In genomic region chr5:110466531-110467424, GRCm38 (mm10) we compare ENCODE assay signal across 9 mouse cellular contexts. TPM values are rescaled to one million over a fixed set of nuclear protein-coding genes. Genes with fewer than 3 reads are reported as not detected.
DNase-seq lines count a peak whose midpoint lies in the region; ATAC-seq lines count a peak whose summit lies in the region.
"Had no signal": no experiment of that assay in that cellular context is flagged by ENCODE, and none has a peak within 500 bp of the region (broad histone marks: within the 10 kb centered on the region; RNA-seq: fewer than 3 reads in every experiment).

No protein-coding gene starts in this region.

- ATAC-seq in forebrain, embryonic 12.5 days (ENCODE audit: low FRiP score): peak; percentile 23; the same call in 1 of the 2 replicates
- ATAC-seq in forebrain, embryonic 11.5 days (replicated peaks; ENCODE audit: low FRiP score): no peak
- peak; percentile 69; the same call in 1 of the 2 replicates for ATAC-seq in hindbrain, embryonic 16.5 days

- H3K27me3 ChIP-seq in forebrain, embryonic 12.5 days: 0 out of 2 replicates have a peak, but pooled peaks cover 6% of the 10 kb centered on the region
- no peaks in the 10 kb centered on the region for H3K27me3 ChIP-seq in forebrain, embryonic 11.5 days (ENCODE audit: control insufficient read depth, insufficient read depth, low read length)
- no peaks in the 10 kb centered on the region for H3K27me3 ChIP-seq in hindbrain, embryonic 16.5 days (replicated peaks; ENCODE audit: control insufficient read depth, insufficient read depth, low read length)
- H3K27me3 ChIP-seq: liver, embryonic 15.5 days had no signal

- H3K4me3 ChIP-seq in forebrain, embryonic 12.5 days (replicated peaks): no peak overlapping the region
- no peak overlapping the region for H3K4me3 ChIP-seq in forebrain, embryonic 11.5 days (ENCODE audit: low read depth, low read length)
- no peak overlapping the region for H3K4me3 ChIP-seq in hindbrain, embryonic 16.5 days (ENCODE audit: low read length)
- H3K4me3 ChIP-seq: liver, embryonic 15.5 days had no signal

- H3K9ac ChIP-seq in forebrain, embryonic 12.5 days: no peak overlapping the region
- no peak overlapping the region for H3K9ac ChIP-seq in forebrain, embryonic 11.5 days (ENCODE audit: low read length)
- no peak overlapping the region for H3K9ac ChIP-seq in hindbrain, embryonic 16.5 days (ENCODE audit: low read depth, low read length)
- H3K9ac ChIP-seq: liver, embryonic 15.5 days had no signal

- 72% methylated on average over 11 of the region's 11 CpGs for WGBS in forebrain, embryonic 12.5 days
- 79% methylated on average over 11 of the region's 11 CpGs for WGBS in forebrain, embryonic 11.5 days
- WGBS in hindbrain, embryonic 16.5 days: 39% methylated on average over 11 of the region's 11 CpGs

- H3K9me3 ChIP-seq in forebrain, embryonic 12.5 days: no peaks in the 10 kb centered on the region
- no peaks in the 10 kb centered on the region for H3K9me3 ChIP-seq in forebrain, embryonic 11.5 days (ENCODE audit: control insufficient read depth, low read length)
- H3K9me3 ChIP-seq in hindbrain, embryonic 16.5 days (ENCODE audit: control insufficient read depth, low read length): no peaks in the 10 kb centered on the region
- H3K9me3 ChIP-seq: liver, embryonic 15.5 days had no signal

- no peak overlapping the region for H3K4me2 ChIP-seq in forebrain, embryonic 12.5 days
- no peak overlapping the region for H3K4me2 ChIP-seq in forebrain, embryonic 11.5 days (ENCODE audit: low read depth, low read length, severe bottlenecking)
- no peak overlapping the region for H3K4me2 ChIP-seq in hindbrain, embryonic 16.5 days (ENCODE audit: low read length)
- H3K4me2 ChIP-seq: liver, embryonic 15.5 days had no signal

- H3K4me1 ChIP-seq in forebrain, embryonic 12.5 days: peaks cover 9% of the 10 kb centered on the region
- no peaks in the 10 kb centered on the region; the same call in 1 of the 2 replicates for H3K4me1 ChIP-seq in forebrain, embryonic 11.5 days (replicated peaks; ENCODE audit: control insufficient read depth, insufficient read depth, low read length)
- H3K4me1 ChIP-seq in hindbrain, embryonic 16.5 days (ENCODE audit: control insufficient read depth, insufficient read depth, low read depth, low read length): peaks cover 3% of the 10 kb centered on the region
- H3K4me1 ChIP-seq: liver, embryonic 15.5 days had no signal

- H3K27ac ChIP-seq in forebrain, embryonic 12.5 days: no peak overlapping the region
- H3K27ac ChIP-seq in forebrain, embryonic 11.5 days (ENCODE audit: low read depth, low read length): no peak overlapping the region
- peak overlapping the region; percentile 55; the same call in 1 of the 2 replicates for H3K27ac ChIP-seq in hindbrain, embryonic 16.5 days (ENCODE audit: low read depth, low read length)
- H3K27ac ChIP-seq: liver, embryonic 15.5 days had no signal

- no peak for DNase-seq in forebrain, embryonic 11.5 days (ENCODE audit: low spot score)
- peak; percentile 81 for DNase-seq in ES-CJ7 (ENCODE audit: low read depth, low spot score)
- peak; percentile 74 for DNase-seq in cerebellum, adult 9-11 months
- DNase-seq in frontal cortex, postnatal 10 days (ENCODE audit: low spot score in 2 of 2): no peak
- no peak for DNase-seq in frontal cortex, postnatal 36 days (ENCODE audit: low spot score in 2 of 2)
- no peak for DNase-seq in urinary bladder, postnatal 10 days (ENCODE audit: low spot score)

- no peaks in the 10 kb centered on the region for H3K36me3 ChIP-seq in forebrain, embryonic 12.5 days (replicated peaks)
- H3K36me3 ChIP-seq in forebrain, embryonic 11.5 days (ENCODE audit: control insufficient read depth, insufficient read depth, low read length): no peaks in the 10 kb centered on the region
- no peaks in the 10 kb centered on the region for H3K36me3 ChIP-seq in hindbrain, embryonic 16.5 days (ENCODE audit: control insufficient read depth, insufficient read depth, low read length)
- H3K36me3 ChIP-seq: liver, embryonic 15.5 days had no signal

RNA-seq across cellular contexts. Expression of gene Fbrsl1, which starts 18.5 kb away (rescaled TPM):
- polyA plus RNA-seq in forebrain, embryonic 12.5 days (2016; fragmentation: Nextera tagmentation; extraction: Ambion mirVana): 39.5 and 39.8 TPM in 2 replicates
- polyA plus RNA-seq in forebrain, embryonic 11.5 days (2014; fragmentation: Nextera tagmentation; extraction: Ambion mirVana): 39.5 and 41.1 TPM in 2 replicates
- 10.7 and 13.6 TPM in 2 replicates for polyA plus RNA-seq in hindbrain, embryonic 16.5 days (2015; fragmentation: Nextera tagmentation; extraction: Ambion mirVana)

Comparison
In these comparisons a context has a peak if more than half of its experiments do, and no peak if none do; other contexts are left out.
1. DNase-seq: peak in ES-CJ7 (single experiment) and cerebellum, adult 9-11 months (single experiment); none in forebrain, embryonic 11.5 days (single experiment), frontal cortex, postnatal 10 days (0 of 2), frontal cortex, postnatal 36 days (0 of 2) and urinary bladder, postnatal 10 days (single experiment).